Mouse (Mus musculus): ENCODE data around the gene Zfp277. TPM values are rescaled to one million over a fixed set of nuclear protein-coding genes. Genes with fewer than 3 reads are reported as not detected.

Zfp277 gene
- polyA plus RNA-seq (2012; rRNA removed) (3.1 and 5.1 TPM in 2 replicates), polyA plus RNA-seq (2014; fragmentation: Nextera tagmentation; extraction: Ambion mirVana) (7.4 and 8.0 TPM in 2 replicates)

DNA sequence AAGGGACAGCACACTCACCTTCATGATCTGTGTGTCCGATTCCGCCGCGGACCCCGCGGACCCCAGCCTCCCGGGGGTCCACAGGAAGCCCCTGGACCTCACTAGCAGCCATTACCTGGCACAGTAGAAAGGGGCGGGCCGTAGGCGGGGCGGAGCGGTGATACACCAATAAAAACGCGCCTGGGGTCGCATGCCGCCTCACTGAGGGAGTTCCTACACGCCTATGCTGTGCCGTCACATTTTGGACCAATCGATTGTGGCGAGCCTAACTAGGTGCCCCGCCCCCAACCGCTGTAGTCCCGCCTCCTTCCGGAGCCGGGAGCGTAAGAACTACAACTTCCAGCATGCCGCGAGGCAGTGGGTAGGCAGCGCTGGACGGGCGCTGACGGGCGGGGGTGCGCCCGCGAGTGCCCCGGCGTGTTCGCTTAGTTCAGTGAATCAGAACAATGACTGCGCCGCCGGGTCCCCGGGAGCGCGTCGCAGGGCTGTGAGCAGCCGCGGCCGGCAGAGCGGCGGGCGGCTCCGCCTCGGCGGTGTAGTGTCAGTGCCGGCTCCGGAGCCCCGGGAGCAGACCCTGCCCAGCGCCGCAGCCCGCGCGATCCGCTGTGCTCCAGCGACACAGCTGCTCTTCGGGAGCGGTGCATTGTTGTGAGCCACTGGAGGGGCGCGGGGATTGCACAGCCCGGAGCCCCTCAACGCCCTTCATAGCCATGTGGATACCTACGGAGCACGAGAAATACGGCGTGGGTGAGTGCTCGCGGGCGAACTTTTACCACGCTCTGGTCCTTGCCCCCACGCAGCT lies at the start of gene Zfp277, which contains the start of gene Dock4:
TSS of gene Zfp277 (minus strand) at position 255 of the 802 bp plus-strand sequence.
TSS of gene Dock4 (plus strand) at position 305 of the 802 bp plus-strand sequence.
- under 1% methylated on average over 80 of the region's 80 CpGs for WGBS (ENCODE audit: insufficient replicate concordance)
- H3K4me3 ChIP-seq (ENCODE audit: insufficient read depth in 1 of 2, low read depth in 2 of 2, low read length in 2 of 2): peak within 1 kb of the TSS; percentile 82 to 89
- H3K9me3 ChIP-seq (ENCODE audit: control insufficient read depth, low read length): no peaks in the 10 kb centered on the region
- peaks cover 2 to 5% of the 10 kb centered on the region in 2 experiments; a peak in 3 of 4 replicates for H3K4me1 ChIP-seq (replicated peaks; ENCODE audit: control insufficient read depth in 2 of 2, insufficient read depth in 2 of 2, low read length in 1 of 2)
- H3K36me3 ChIP-seq (replicated peaks; ENCODE audit: control insufficient read depth, insufficient read depth, low read depth): no peaks in the 10 kb centered on the region
- ATAC-seq (ENCODE audit: insufficient read depth): peak; percentile 99
- peak within 1 kb of the TSS; percentile 69 for H3K9ac ChIP-seq (replicated peaks)
- peak; percentile 94 to 95 (median 95) for DNase-seq (ENCODE audit: low read depth in 3 of 3, low spot score in 3 of 3)
- no peak within 1 kb of the TSS for H3K27ac ChIP-seq
- TF ChIP-seq CTCF (IDR thresholded peaks at IDR 0.05; ENCODE audit: low read depth): no peak
- no peak for TF ChIP-seq EP300 (IDR thresholded peaks at IDR 0.05; ENCODE audit: low read depth)
- peak within 1 kb of the TSS; percentile 88 for H3K4me2 ChIP-seq (ENCODE audit: low read depth)
- H3K27me3 ChIP-seq (ENCODE audit: control insufficient read depth, insufficient read depth, low read length): peaks cover 34% of the 10 kb centered on the region

DNA sequence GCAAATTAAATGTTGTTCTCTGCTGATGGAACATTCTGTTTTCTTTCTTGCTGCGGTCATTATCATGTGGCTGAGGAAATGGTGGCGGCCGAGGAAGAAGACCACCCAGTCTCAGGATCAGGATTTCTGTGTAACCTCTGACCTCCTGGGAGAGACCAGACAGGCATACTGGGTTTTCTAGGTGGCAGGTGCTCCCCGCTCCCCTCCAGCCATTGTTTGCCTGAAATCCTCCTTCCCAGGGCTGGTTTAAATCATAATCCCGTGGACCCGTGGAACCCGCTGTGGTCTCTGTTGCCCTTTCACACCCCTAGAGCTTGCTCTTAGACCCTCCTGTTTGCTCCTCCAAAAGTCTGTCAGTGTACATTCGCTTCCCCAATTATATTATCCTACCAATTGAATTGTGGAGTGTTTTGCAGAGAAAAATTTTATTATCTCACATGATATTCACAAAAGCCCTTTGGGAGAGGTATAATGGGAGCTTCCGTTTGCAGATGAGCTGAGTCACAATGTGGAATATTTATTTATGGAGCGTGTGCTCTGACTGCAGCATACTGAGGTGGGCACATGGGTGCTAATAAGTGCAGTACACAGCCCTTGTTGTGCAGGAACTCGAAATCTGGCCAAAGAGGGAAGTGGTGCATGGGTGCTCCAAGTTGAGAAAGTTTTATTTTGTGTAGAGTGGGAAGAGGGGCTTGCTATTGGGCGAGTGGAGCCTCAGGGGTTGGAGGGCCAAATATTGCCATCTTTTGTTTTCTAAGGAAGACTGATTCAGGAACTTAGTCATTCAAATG lies 40.5 kb upstream of the Zfp277 start:
- Histone ChIP-seq H3K27me3 (ENCODE audit: control insufficient read depth, insufficient read depth, low read length) (no peaks in the 10 kb centered on the region), H3K9me3 (ENCODE audit: control insufficient read depth, low read length) (no peaks in the 10 kb centered on the region), H3K4me3 (ENCODE audit: insufficient read depth in 1 of 2, low read depth in 2 of 2, low read length in 2 of 2) (no peak overlapping the region), H3K4me1 (replicated peaks; ENCODE audit: control insufficient read depth in 2 of 2, insufficient read depth in 2 of 2, low read length in 1 of 2) (peaks cover 0 to 2% of the 10 kb centered on the region in 2 experiments; a peak in 1 of 4 replicates), H3K27ac (no peak overlapping the region), H3K4me2 (ENCODE audit: low read depth) (no peak overlapping the region), H3K9ac (replicated peaks) (no peak overlapping the region), H3K36me3 (replicated peaks; ENCODE audit: control insufficient read depth, insufficient read depth, low read depth) (no peaks in the 10 kb centered on the region)
- 61% methylated on average over 12 of the region's 12 CpGs for WGBS (ENCODE audit: insufficient replicate concordance)
- DNase-seq (ENCODE audit: low read depth in 3 of 3, low spot score in 3 of 3): no peak
- ATAC-seq (ENCODE audit: insufficient read depth): no peak
- TF ChIP-seq CTCF (IDR thresholded peaks at IDR 0.05; ENCODE audit: low read depth) (no peak), EP300 (IDR thresholded peaks at IDR 0.05; ENCODE audit: low read depth) (no peak)

DNA sequence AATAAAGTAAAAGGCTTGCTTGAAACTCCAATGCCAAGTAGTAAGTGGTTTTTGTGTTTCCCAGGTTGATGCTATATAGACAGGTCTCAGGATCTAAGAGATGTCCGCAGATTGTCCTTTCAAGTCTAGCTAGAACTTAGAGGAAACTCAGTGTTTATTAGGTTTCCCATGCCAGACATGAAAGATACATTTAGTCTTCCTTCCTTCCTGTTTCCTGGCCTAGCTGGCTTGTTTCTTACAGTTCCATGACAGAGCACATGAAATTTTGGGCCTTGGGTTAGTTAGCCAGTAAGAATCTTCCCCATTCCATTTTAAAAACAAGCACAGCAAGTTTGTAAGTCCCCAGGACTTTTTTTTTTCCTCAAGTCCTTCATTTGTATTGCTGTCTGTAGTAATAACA lies 39.5 kb upstream of the Zfp277 start:
- WGBS (ENCODE audit: insufficient replicate concordance): 42% methylated on average over 1 of the region's 1 CpGs

DNA sequence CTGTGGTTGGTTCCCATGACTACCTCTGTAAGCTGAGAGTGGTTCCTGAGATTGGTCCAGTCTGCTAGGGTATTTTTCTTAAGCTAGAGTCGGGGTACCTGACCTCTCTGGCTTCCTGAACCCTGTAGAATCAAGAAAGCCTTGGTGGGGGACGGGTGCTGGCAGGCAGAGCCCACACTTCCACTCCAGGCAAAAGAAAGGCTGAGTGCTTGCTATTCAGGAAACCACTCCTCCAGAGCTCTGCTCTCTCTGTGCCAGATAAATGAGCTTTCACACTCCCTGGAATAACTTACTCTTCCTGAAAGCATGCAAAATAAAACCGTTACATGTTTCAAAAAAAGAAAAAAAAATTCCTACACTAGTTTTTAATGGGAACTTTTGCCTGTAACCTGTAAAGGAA lies 38.5 kb upstream of the Zfp277 start:
- no peaks in the 10 kb centered on the region for H3K27me3 ChIP-seq (ENCODE audit: control insufficient read depth, insufficient read depth, low read length)
- no peak overlapping the region for H3K4me2 ChIP-seq (ENCODE audit: low read depth)
- no peak overlapping the region for H3K9ac ChIP-seq (replicated peaks)
- H3K36me3 ChIP-seq (replicated peaks; ENCODE audit: control insufficient read depth, insufficient read depth, low read depth): no peaks in the 10 kb centered on the region
- DNase-seq (ENCODE audit: low read depth in 3 of 3, low spot score in 3 of 3) (no peak), ATAC-seq (ENCODE audit: insufficient read depth) (no peak)
- H3K4me1 ChIP-seq (replicated peaks; ENCODE audit: control insufficient read depth in 2 of 2, insufficient read depth in 2 of 2, low read length in 1 of 2): no peaks in the 10 kb centered on the region
- WGBS (ENCODE audit: insufficient replicate concordance): 13% methylated on average over 3 of the region's 3 CpGs
- H3K4me3 ChIP-seq (ENCODE audit: insufficient read depth in 1 of 2, low read depth in 2 of 2, low read length in 2 of 2): no peak overlapping the region
- H3K9me3 ChIP-seq (ENCODE audit: control insufficient read depth, low read length): no peaks in the 10 kb centered on the region
- TF ChIP-seq CTCF (IDR thresholded peaks at IDR 0.05; ENCODE audit: low read depth) (no peak), EP300 (IDR thresholded peaks at IDR 0.05; ENCODE audit: low read depth) (no peak)
- no peak overlapping the region for H3K27ac ChIP-seq

More for the DNA sequence above, 39.5 kb upstream of the Zfp277 start:
- H3K36me3 ChIP-seq (replicated peaks; ENCODE audit: control insufficient read depth, insufficient read depth, low read depth): no peaks in the 10 kb centered on the region
- no peaks in the 10 kb centered on the region for H3K4me1 ChIP-seq (replicated peaks; ENCODE audit: control insufficient read depth in 2 of 2, insufficient read depth in 2 of 2, low read length in 1 of 2)
- H3K9me3 ChIP-seq (ENCODE audit: control insufficient read depth, low read length): no peaks in the 10 kb centered on the region
- TF ChIP-seq EP300 (IDR thresholded peaks at IDR 0.05; ENCODE audit: low read depth) (no peak), CTCF (IDR thresholded peaks at IDR 0.05; ENCODE audit: low read depth) (no peak)
- no peak overlapping the region for H3K4me3 ChIP-seq (ENCODE audit: insufficient read depth in 1 of 2, low read depth in 2 of 2, low read length in 2 of 2)
- DNase-seq (ENCODE audit: low read depth in 3 of 3, low spot score in 3 of 3) (no peak), ATAC-seq (ENCODE audit: insufficient read depth) (no peak)
- H3K9ac ChIP-seq (replicated peaks): no peak overlapping the region
- H3K27ac ChIP-seq: no peak overlapping the region
- H3K4me2 ChIP-seq (ENCODE audit: low read depth): no peak overlapping the region
- H3K27me3 ChIP-seq (ENCODE audit: control insufficient read depth, insufficient read depth, low read length): no peaks in the 10 kb centered on the region
